ENCODE assay signal across 9 mouse cellular contexts in genomic region chr1:128319266-128319665, GRCm38 (mm10). TPM values are rescaled to one million over a fixed set of nuclear protein-coding genes. Genes with fewer than 3 reads are reported as not detected.
DNase-seq lines count a peak whose midpoint lies in the region; ATAC-seq and TF ChIP-seq lines count a peak whose summit lies in the region.
"Not testable (repeated sequence)": the region's sequence is repeated elsewhere in the genome, so short reads cannot be mapped to it uniquely, and the experiment has no call there.
"Had no signal": no experiment of that assay in that cellular context is flagged by ENCODE, and none has a peak within 500 bp of the region (broad histone marks: within the 10 kb centered on the region; RNA-seq: fewer than 3 reads in every experiment).

No protein-coding gene starts in this region.

- not testable (repeated sequence) for ATAC-seq in forebrain, embryonic 11.5 days (replicated peaks; ENCODE audit: low FRiP score); midbrain, embryonic 11.5 days (ENCODE audit: low FRiP score)

- H3K9ac ChIP-seq in CH12.LX (ENCODE audit: insufficient read depth, low read depth); forebrain, embryonic 11.5 days (ENCODE audit: low read length); midbrain, embryonic 11.5 days (ENCODE audit: low read length): not testable (repeated sequence)

- TF ChIP-seq POLR2A in CH12.LX (IDR thresholded peaks at IDR 0.05; ENCODE audit: low read depth, low read length), result not testable (repeated sequence)

- WGBS in forebrain, embryonic 11.5 days, result 90% methylated on average over 6 of the region's 6 CpGs
- WGBS in midbrain, embryonic 11.5 days, result 91% methylated on average over 6 of the region's 6 CpGs

- H3K4me3 ChIP-seq in CH12.LX (replicated peaks in 1 of 3; ENCODE audit: low read depth in 2 of 3, low read length in 2 of 3, poor library complexity in 1 of 3); forebrain, embryonic 11.5 days (ENCODE audit: low read depth, low read length); midbrain, embryonic 11.5 days (ENCODE audit: low read depth, low read length): not testable (repeated sequence)
- H3K4me3 ChIP-seq in layer of hippocampus, adult 2 months, result peak overlapping the region; percentile 52; the same call in 1 of the 2 replicates

- not testable (repeated sequence) for H3K9me3 ChIP-seq in CH12.LX (replicated peaks; ENCODE audit: low read length); forebrain, embryonic 11.5 days (ENCODE audit: control insufficient read depth, low read length); midbrain, embryonic 11.5 days (ENCODE audit: control insufficient read depth, low read length)

- H3K27me3 ChIP-seq in CH12.LX (replicated peaks); forebrain, embryonic 11.5 days (ENCODE audit: control insufficient read depth, insufficient read depth, low read length); midbrain, embryonic 11.5 days (ENCODE audit: control insufficient read depth, insufficient read depth, low read length); splenic B cell, adult 2 months (ENCODE audit: control insufficient read depth, insufficient read depth, low read length, poor library complexity, severe bottlenecking): not testable (repeated sequence)

- not testable (repeated sequence) for H3K79me2 ChIP-seq in CH12.LX (replicated peaks; ENCODE audit: control insufficient read depth, extremely low read depth, insufficient read depth, poor library complexity, severe bottlenecking)

- DNase-seq in B cell, adult 2 months, result peak; percentile 42 to 63
- DNase-seq in CH12.LX (ENCODE audit: extremely low read depth), result peak; percentile 38
- DNase-seq in forebrain, embryonic 11.5 days (ENCODE audit: low spot score), result peak; percentile 34
- DNase-seq in layer of hippocampus, adult 2 months (ENCODE audit: low spot score in 2 of 2), result not testable (repeated sequence)
- DNase-seq in midbrain, embryonic 11.5 days (ENCODE audit: low spot score, missing footprints), result peak; percentile 4
- peak; percentile 8 to 12 for DNase-seq in spleen, postnatal 36 days (ENCODE audit: low spot score in 2 of 2)
- DNase-seq in splenic B cell, adult 2 months (ENCODE audit: low read depth, low spot score), result peak; percentile 39

- TF ChIP-seq CTCF in CH12.LX (conservative IDR thresholded peaks at IDR 0.05 in 1 of 2, IDR thresholded peaks at IDR 0.05 in 1 of 2; ENCODE audit: low read depth in 2 of 2, low read length in 2 of 2); layer of hippocampus, adult 2 months (conservative IDR thresholded peaks at IDR 0.05): not testable (repeated sequence)

- dilution Hi-C loops in CH12.LX (cut with MboI; ENCODE audit: extremely low pct_ligation_motif_present, extremely low pct_unique_long_range_greater_than_20kb, low sequenced_read_pairs), result not testable (repeated sequence)

- not testable (repeated sequence) for TF ChIP-seq EP300 in CH12.LX (IDR thresholded peaks at IDR 0.05; ENCODE audit: low read length)

- in situ Hi-C loops in CH12.LX (cut with MboI; ENCODE audit: low pct_ligation_motif_present, low pct_unique_long_range_greater_than_20kb, low sequenced_read_pairs), result not testable (repeated sequence)

- H3K4me1 ChIP-seq in CH12.LX (ENCODE audit: control insufficient read depth in 1 of 2, insufficient read depth in 2 of 2), result peaks cover 0 to 42% of the 10 kb centered on the region in 2 experiments; a peak in 3 of 4 replicates
- not testable (repeated sequence) for H3K4me1 ChIP-seq in forebrain, embryonic 11.5 days (replicated peaks; ENCODE audit: control insufficient read depth, insufficient read depth, low read length); midbrain, embryonic 11.5 days (ENCODE audit: control insufficient read depth, insufficient read depth, low read length)

- not testable (repeated sequence) for TF ChIP-seq RAD21 in CH12.LX (IDR thresholded peaks at IDR 0.05; ENCODE audit: low read depth, low read length)

- H3K36me3 ChIP-seq in CH12.LX (replicated peaks in 1 of 2; ENCODE audit: control insufficient read depth in 1 of 2, insufficient read depth in 1 of 2, low read length in 1 of 2), result peaks cover 0 to 12% of the 10 kb centered on the region in 2 experiments
- H3K36me3 ChIP-seq in forebrain, embryonic 11.5 days (ENCODE audit: control insufficient read depth, insufficient read depth, low read length); midbrain, embryonic 11.5 days (ENCODE audit: control insufficient read depth, insufficient read depth, low read length); splenic B cell, adult 2 months (ENCODE audit: control insufficient read depth, insufficient read depth, low read length, poor library complexity, severe bottlenecking): not testable (repeated sequence)

- not testable (repeated sequence) for H3K27ac ChIP-seq in CH12.LX (ENCODE audit: insufficient read depth, low read depth); forebrain, embryonic 11.5 days (ENCODE audit: low read depth, low read length); midbrain, embryonic 11.5 days (ENCODE audit: low read depth, low read length)
- peak overlapping the region; percentile 94 for H3K27ac ChIP-seq in layer of hippocampus, adult 2 months

- H3K4me2 ChIP-seq in CH12.LX (ENCODE audit: insufficient read depth, low read depth, poor library complexity, severe bottlenecking); forebrain, embryonic 11.5 days (ENCODE audit: low read depth, low read length, severe bottlenecking); midbrain, embryonic 11.5 days: not testable (repeated sequence)

TF ChIP-seq in CH12.LX, 34 proteins besides CTCF, POLR2A, EP300 and RAD21:
- peak; percentile 75 for TF ChIP-seq ELF1 (IDR thresholded peaks at IDR 0.05; ENCODE audit: low read depth, low read length)
- TF ChIP-seq ETS1 (conservative IDR thresholded peaks at IDR 0.05; ENCODE audit: low read depth, low read length), result 0 out of 2 replicates have a peak, but pooled peaks have one; percentile 14

RNA-seq across cellular contexts. Expression of gene Lct, which starts 8.9 kb away (rescaled TPM):
- total RNA-seq in CH12.LX (2012; rRNA removed) (0.04 and 0.08 TPM in 2 replicates), CH12.LX (2014; rRNA removed) (0.07 and 0.19 TPM in 2 replicates)
- polyA plus RNA-seq in CH12.LX (2012; ENCODE audit: insufficient read length, low read depth), result 0.11 and 0.14 TPM in 2 replicates
- 0.16 and 0.21 TPM in 2 replicates for polyA plus RNA-seq in forebrain, embryonic 11.5 days (2014; fragmentation: Nextera tagmentation; extraction: Ambion mirVana)
- total RNA-seq in layer of hippocampus, adult 2 months (2021), result 10 to 100 TPM; 58.4 to 74.2 TPM
- polyA plus RNA-seq in midbrain, embryonic 11.5 days (2014; fragmentation: Nextera tagmentation; extraction: Ambion mirVana), result 0.40 TPM in 1 of 2 replicates, not detected in the other
- total RNA-seq: adrenal gland, adult 18-20 months had no signal
- polyA plus RNA-seq: G1E had no signal

RNA-seq across cellular contexts. Expression of gene Mcm6, which starts 40.2 kb away (rescaled TPM):
- 260 and 289 TPM in 2 replicates for total RNA-seq in CH12.LX (2012; rRNA removed)
- 457 and 467 TPM in 2 replicates for total RNA-seq in CH12.LX (2014; rRNA removed)
- 296 and 297 TPM in 2 replicates for polyA plus RNA-seq in CH12.LX (2012; ENCODE audit: insufficient read length, low read depth)
- 343 and 344 TPM in 2 replicates for polyA plus RNA-seq in forebrain, embryonic 11.5 days (2014; fragmentation: Nextera tagmentation; extraction: Ambion mirVana)
- total RNA-seq in layer of hippocampus, adult 2 months (2021), result 10 to 100 TPM; 17.6 to 23.4 TPM
- polyA plus RNA-seq in midbrain, embryonic 11.5 days (2014; fragmentation: Nextera tagmentation; extraction: Ambion mirVana), result 315 and 320 TPM in 2 replicates
